Mouse (Mus musculus) stomach, embryonic 14.5 days (tissue): Measurements from ENCODE around the gene Cenpn. TPM values are rescaled to one million over a fixed set of nuclear protein-coding genes. Genes with fewer than 3 reads are reported as not detected.

Experiments
- polyA plus RNA-seq: library from polyadenylated mRNA; unstranded; fragments of >200 nt; fragmentation: Nextera tagmentation; extraction: Ambion mirVana; gene quantifications from 2 replicates; pipeline ENCODE4 v1.2.1, GENCODE M21; 2014

Gene Cenpn
- polyA plus RNA-seq, 1 experiment from 2014 or later, result 43.6 TPM

Other genes with a start within 250 kb of the Cenpn start
- gene Cdyl2, start 188.7 kb upstream of the Cenpn start, polyA plus RNA-seq, result 7.5 and 8.1 TPM in 2 replicates
- 73.4 and 86.0 TPM in 2 replicates for gene Cmc2, start 275 bp upstream of the Cenpn start, polyA plus RNA-seq
- gene Atmin, start 21.7 kb downstream of the Cenpn start, polyA plus RNA-seq, result 10.9 and 12.2 TPM in 2 replicates
- gene 1700030J22Rik, start 57.2 kb downstream of the Cenpn start, polyA plus RNA-seq, result 1.5 and 2.0 TPM in 2 replicates
- gene Gcsh, start 71.8 kb downstream of the Cenpn start, polyA plus RNA-seq, result 143 and 152 TPM in 2 replicates
- gene Pkd1l2, start 160.7 kb downstream of the Cenpn start, polyA plus RNA-seq, result not detected in 2 replicates
- gene Bco1, start 174.1 kb downstream of the Cenpn start, polyA plus RNA-seq, result 0.38 and 0.82 TPM in 2 replicates
- 3.9 and 4.2 TPM in 2 replicates for gene Gan, start 236.4 kb downstream of the Cenpn start, polyA plus RNA-seq